Mouse (Mus musculus): Measurements from ENCODE around the gene Fbxo40.

- TF ChIP-seq CTCF (IDR thresholded peaks at IDR 0.05; ENCODE audit: borderline replicate concordance, extremely low read depth, insufficient read depth, insufficient read length) (no peak), POLR2A (IDR thresholded peaks at IDR 0.05; ENCODE audit: borderline replicate concordance, extremely low read depth, insufficient read depth, insufficient read length, poor library complexity, severe bottlenecking) (no peak)
These were observed 46.7 kb downstream of the Fbxo40 start for GRCm38 (mm10) chr16:36943591-36943990.
